Mouse (Mus musculus) liver, adult 2 months (tissue): ENCODE data around the gene Rhoj. TPM values are rescaled to one million over a fixed set of nuclear protein-coding genes. Genes with fewer than 3 reads are reported as not detected.

ENCODE experiments used
- DNase-seq: peaks from one replicate; pipeline ENCODE4 v3.0.0-alpha.2; 2011; ENCODE audit warnings: low read depth, low spot score; ENCODE audit errors: extremely low read depth
- H3K27ac ChIP-seq: fragments of 200-500 bp; replicated peaks from 2 replicates; pipeline ENCODE4 v1.5.1; 2012; ENCODE audit warnings: low read depth, mild to moderate bottlenecking, control low read depth, inconsistent platforms, low read length; ENCODE audit not compliant: insufficient read depth
- H3K27me3 ChIP-seq: fragments of 200-500 bp; 2 replicates; pipeline ENCODE4 v1.6.1; 2012; ENCODE audit warnings: mild to moderate bottlenecking, moderate library complexity, low read length, inconsistent platforms; ENCODE audit not compliant: control insufficient read depth, insufficient read depth
- H3K36me3 ChIP-seq: fragments of 200-500 bp; 2 replicates; pipeline ENCODE4 v1.6.1; 2012; ENCODE audit warnings: low read length, inconsistent platforms; ENCODE audit not compliant: control insufficient read depth, insufficient read depth
- H3K4me1 ChIP-seq: fragments of 200-500 bp; 2 replicates; pipeline ENCODE4 v1.6.1; 2011; ENCODE audit warnings: low read length; ENCODE audit not compliant: control insufficient read depth, insufficient read depth
- H3K4me3 ChIP-seq: fragments of 200-500 bp; 2 replicates; pipeline ENCODE4 v1.5.1; 2011; ENCODE audit warnings: low read depth, mild to moderate bottlenecking, control low read depth, low read length, moderate library complexity; ENCODE audit not compliant: insufficient read depth
- H3K79me2 ChIP-seq: fragments of 200-500 bp; 2 replicates; pipeline ENCODE4 v1.6.1; 2012; ENCODE audit warnings: inconsistent platforms, mild to moderate bottlenecking, low read length, moderate library complexity; ENCODE audit not compliant: control insufficient read depth, insufficient read depth
- H3K9ac ChIP-seq: fragments of 200-500 bp; 2 replicates; pipeline ENCODE4 v1.6.1; 2012; ENCODE audit warnings: low read depth, mild to moderate bottlenecking, control low read depth, inconsistent platforms, low read length
- CTCF ChIP-seq: fragments of 200-500 bp; IDR thresholded peaks from 2 replicates; pipeline ENCODE4 v1.5.1; 2011; ENCODE audit warnings: low read depth, low read length, control low read depth
- POLR2A ChIP-seq: fragments of 200-500 bp; IDR thresholded peaks from 2 replicates; pipeline ENCODE4 v1.6.1; 2011; ENCODE audit warnings: low read length, control low read depth; ENCODE audit not compliant: insufficient read depth; ENCODE audit errors: extremely low read depth
- WGBS: fragments of 180-500 bp; shearing (Covaris S2); methylation state at CpG from one replicate; pipeline ENCODE4 v1.1.7; 2018; 5-methylcytosine and 5-hydroxymethylcytosine counted together
- polyA plus RNA-seq: library from polyadenylated mRNA; depleted of rRNA; stranded (reverse); fragments of >200 nt; gene quantifications from 2 replicates; pipeline ENCODE4 v1.2.3, GENCODE M21; 2012
- total RNA-seq: library from RNA; depleted of rRNA; stranded (reverse); fragments of >200 nt; gene quantifications from 2 replicates; pipeline ENCODE4 v1.2.3, GENCODE M21; 2014

The Rhoj gene
- total and polyA plus RNA-seq, 2 experiments = 2.8 to 4.5 TPM

DNA sequence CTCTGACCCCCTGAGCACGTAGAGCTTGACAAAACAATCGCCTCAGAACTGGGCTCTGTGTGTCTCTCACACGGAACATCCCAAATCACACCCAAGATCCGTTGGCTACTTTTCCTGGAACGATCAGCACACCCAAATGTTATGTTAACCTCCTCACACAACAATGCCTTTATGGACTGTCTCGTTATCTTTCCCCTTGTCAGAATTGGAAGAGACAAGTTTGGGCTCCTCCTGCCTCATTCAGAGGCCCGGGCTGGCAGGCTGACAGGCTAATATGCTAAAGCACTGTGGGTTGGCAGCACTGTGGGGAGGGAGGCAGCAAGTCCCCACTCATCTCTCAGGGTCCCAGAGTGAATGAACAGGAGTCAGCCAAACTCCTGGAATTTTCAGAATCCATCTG is 89.0 kb downstream of the Rhoj start:
- Histone ChIP-seq H3K4me3 (no peak overlapping the region), H3K79me2 (no peaks in the 10 kb centered on the region), H3K27me3 (no peaks in the 10 kb centered on the region), H3K36me3 (no peaks in the 10 kb centered on the region), H3K9ac (no peak overlapping the region), H3K4me1 (no peaks in the 10 kb centered on the region), H3K27ac (no peak overlapping the region)
- TF ChIP-seq POLR2A (no peak), CTCF (no peak)
- no peak for DNase-seq
- 54% methylated on average over 7 of the region's 7 CpGs for WGBS

DNA sequence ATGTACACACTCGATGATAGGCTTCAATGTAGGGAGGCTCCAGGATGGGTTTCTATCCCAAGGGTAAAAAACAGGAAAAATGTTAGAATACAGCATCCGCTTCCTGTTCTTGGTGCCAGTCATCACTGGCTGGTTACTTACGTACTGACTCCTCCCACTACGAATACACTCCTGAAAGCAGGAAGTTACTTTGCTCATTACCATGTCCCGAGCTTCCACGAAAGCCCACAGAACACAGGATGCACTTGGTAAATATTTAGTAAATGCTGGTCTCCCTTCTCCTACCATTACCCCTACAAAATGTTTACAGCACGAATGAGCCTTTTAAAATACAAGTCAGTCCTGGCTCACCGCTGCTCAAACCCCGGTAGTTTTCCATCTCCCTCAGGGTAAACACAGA is 104.8 kb downstream of the Rhoj start:
- no peak overlapping the region for H3K27ac ChIP-seq
- H3K36me3 ChIP-seq = no peaks in the 10 kb centered on the region
- H3K27me3 ChIP-seq = no peaks in the 10 kb centered on the region
- H3K4me3 ChIP-seq = no peak overlapping the region
- DNase-seq = peak; percentile 2
- WGBS = 66% methylated on average over 9 of the region's 9 CpGs
- H3K9ac ChIP-seq = no peak overlapping the region
- H3K4me1 ChIP-seq = no peaks in the 10 kb centered on the region
- TF ChIP-seq POLR2A (no peak), CTCF (no peak)
- no peaks in the 10 kb centered on the region for H3K79me2 ChIP-seq

DNA sequence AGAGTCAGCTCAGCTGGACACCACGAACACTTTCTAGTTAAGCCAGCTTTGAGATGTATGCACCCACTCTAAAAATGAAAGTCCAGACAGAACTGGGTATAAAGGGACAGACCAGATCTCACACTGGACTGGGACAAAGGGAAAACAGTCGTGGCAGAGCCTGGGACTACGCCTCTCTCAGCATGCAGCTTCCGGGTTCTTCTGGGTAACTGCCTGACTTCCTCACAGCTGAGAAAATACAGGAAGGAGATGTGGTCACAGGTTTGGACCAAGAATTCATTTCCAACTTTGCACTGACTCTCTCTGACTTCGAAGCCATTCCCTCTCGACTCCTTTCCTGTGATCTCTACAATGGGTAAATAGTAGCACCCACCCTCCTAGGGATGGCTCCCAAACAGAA is 106.9 kb downstream of the Rhoj start:
- Histone ChIP-seq H3K79me2 (no peaks in the 10 kb centered on the region), H3K9ac (no peak overlapping the region), H3K36me3 (no peaks in the 10 kb centered on the region), H3K4me1 (no peaks in the 10 kb centered on the region), H3K27ac (no peak overlapping the region), H3K27me3 (no peaks in the 10 kb centered on the region), H3K4me3 (no peak overlapping the region)
- peak; percentile 6 for DNase-seq
- 72% methylated on average over 6 of the region's 6 CpGs for WGBS
- no peak for TF ChIP-seq POLR2A
- TF ChIP-seq CTCF = no peak

DNA sequence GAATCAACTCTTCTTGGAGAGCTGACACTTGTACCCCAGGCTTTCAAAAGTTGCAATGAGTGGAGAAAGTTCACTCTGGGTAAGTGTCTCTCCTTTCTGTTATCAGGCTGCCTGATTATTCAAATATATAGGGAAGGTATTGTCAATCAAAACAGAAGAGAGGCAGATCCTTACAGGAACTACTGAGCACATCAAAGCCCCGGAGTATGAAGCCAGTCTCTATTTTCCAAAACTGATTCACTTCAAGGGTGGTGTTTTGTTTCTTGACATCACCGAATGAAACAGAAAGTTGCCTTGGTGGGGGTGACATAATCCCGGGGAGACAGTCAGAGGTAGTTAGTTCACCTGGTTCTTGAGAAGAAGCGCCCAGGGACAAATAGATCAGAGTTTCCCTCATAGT is 108.6 kb downstream of the Rhoj start, which contains the start of gene Gphb5:
Gphb5 (minus strand) TSS at position 101 of the 400 bp plus-strand sequence.
- WGBS = 85% methylated on average over 4 of the region's 4 CpGs
- no peak for DNase-seq
- Histone ChIP-seq H3K4me1 (no peaks in the 10 kb centered on the region), H3K4me3 (no peak within 1 kb of the TSS), H3K27ac (no peak within 1 kb of the TSS), H3K36me3 (no peaks in the 10 kb centered on the region), H3K9ac (no peak within 1 kb of the TSS), H3K79me2 (no peaks in the 10 kb centered on the region), H3K27me3 (no peaks in the 10 kb centered on the region)
- TF ChIP-seq POLR2A (no peak), CTCF (no peak)

DNA sequence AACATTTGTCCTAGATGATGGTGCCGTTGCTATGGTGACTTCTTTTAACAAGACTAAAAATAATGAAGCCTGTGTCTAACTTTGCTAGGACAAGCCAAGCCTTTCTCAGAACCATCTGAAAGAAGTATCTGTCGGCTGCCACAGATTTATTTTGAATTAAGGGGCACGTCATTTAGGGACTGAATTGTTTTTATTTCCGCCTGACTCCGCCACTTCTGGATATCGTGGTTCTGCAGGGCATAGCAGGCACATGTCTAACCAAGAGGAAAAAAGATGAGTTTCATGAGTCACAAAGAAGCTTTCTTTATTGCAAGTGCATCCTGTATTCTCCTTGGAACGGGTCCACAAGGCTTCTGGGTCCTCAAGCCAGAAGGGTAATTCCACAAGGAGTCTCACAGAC is 116.2 kb downstream of the Rhoj start:
- Histone ChIP-seq H3K27me3 (no peaks in the 10 kb centered on the region), H3K4me3 (no peak overlapping the region), H3K36me3 (no peaks in the 10 kb centered on the region), H3K27ac (no peak overlapping the region), H3K79me2 (no peaks in the 10 kb centered on the region), H3K4me1 (no peaks in the 10 kb centered on the region), H3K9ac (no peak overlapping the region)
- 68% methylated on average over 7 of the region's 7 CpGs for WGBS
- no peak for DNase-seq
- TF ChIP-seq POLR2A (no peak), CTCF (no peak)

DNA sequence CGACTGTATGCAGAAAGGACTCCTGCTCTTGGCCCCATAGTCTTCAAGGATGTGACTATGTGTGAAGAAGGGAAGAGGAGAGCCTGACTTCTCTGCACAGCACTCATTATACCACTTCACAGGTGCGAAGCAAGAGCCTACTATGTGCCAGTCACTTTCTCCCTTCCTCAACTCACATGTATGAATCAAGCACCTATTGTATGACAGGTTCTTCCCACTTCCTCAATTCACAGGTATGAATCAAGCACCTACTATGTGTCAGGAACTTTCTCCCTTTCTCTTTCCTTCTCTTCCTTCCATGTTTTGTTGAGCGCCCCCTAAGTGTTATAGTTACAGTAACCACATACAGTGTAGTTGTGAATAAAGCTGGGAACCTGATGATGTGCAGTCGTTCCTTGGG is 116.7 kb downstream of the Rhoj start:
- WGBS = 87% methylated on average over 4 of the region's 4 CpGs
- Histone ChIP-seq H3K4me3 (no peak overlapping the region), H3K4me1 (no peaks in the 10 kb centered on the region), H3K36me3 (no peaks in the 10 kb centered on the region), H3K9ac (no peak overlapping the region), H3K27ac (no peak overlapping the region), H3K79me2 (no peaks in the 10 kb centered on the region), H3K27me3 (no peaks in the 10 kb centered on the region)
- no peak for DNase-seq
- TF ChIP-seq CTCF (no peak), POLR2A (no peak)
